Mouse (Mus musculus): Measurements from ENCODE around the gene Gm2075.
"Not testable (repeated sequence)": the region's sequence is repeated elsewhere in the genome, so short reads cannot be mapped to it uniquely, and the experiment has no call there.

Gm2075 gene

DNA sequence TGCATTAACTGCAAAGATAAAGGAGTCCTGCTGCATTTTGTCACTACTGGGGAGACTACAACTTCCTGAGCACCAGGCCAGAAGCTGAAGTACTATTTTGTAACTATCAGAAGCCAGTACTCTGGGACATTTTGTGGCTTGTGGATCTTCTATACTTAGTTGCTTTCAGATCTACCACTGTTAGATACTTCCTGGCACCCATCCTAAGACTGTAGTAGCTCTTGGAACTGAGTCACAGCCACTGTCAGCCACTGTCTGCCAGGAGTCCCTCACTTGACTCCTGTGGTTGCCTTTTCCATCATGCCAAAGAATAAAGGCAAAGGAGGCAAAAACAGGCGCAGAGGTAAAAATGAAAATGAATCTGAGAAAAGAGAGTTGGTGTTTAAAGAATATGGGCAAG is at the start of gene Gm2075:
Gene Gm2075, plus strand, starts transcription at position 301 of the 400 bp plus-strand sequence.
- DNase-seq, result not testable (repeated sequence)

DNA sequence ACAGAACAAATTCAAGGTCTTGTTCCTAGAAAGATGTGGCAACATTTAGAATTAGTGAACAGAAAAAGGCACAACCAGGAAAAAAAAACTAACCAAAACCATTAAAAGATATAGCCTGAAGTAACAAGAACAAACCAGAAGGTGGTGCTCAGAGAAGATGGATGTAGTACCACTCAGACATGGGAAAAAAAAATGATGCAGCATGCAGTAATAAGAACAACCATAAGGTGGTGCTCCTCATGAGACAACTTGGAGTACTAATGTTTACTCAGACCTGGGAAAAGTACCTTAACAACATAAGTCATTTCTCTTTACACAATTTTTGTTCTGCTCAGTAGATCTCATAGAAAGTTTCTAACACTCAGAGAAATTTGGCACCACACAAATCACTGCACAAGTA is 27.6 kb upstream of the Gm2075 start:
- not testable (repeated sequence) for DNase-seq

DNA sequence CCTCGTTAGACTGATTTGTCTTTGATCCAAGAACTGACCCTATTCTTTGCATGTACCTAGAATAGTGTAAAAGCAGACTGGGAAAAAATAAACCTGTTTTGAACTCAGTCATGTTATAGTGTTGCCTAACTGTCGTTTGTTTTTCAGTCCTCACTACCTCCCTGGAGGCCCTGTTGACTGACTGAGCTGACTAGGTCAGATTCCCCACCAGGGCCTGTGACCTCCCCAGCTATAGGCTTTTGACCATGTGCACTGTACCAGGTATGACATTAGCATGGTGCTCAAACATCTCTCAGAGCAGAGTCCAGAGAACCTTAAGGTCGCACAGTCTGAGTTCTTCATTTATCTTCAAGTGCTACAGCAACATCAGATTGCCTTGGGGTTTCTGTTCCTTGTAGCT is 7.5 kb upstream of the Gm2075 start:
- not testable (repeated sequence) for DNase-seq

DNA sequence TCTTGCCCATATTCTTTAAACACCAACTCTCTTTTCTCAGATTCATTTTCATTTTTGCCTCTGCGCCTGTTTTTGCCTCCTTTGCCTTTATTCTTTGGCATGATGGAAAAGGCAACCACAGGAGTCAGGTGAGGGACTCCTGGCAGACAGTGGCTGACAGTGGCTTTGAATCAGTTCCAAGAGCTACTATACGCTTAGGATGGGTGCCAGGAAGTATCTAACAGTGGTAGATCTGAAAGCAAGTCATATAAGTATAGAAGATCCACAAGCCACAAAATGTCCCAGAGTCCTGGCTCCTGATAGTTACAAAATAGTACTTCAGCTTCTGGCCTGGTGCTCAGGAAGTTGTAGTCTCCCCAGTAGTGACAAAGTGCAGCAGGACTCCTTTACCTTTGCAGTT is 7.0 kb downstream of the Gm2075 start, which contains the start of gene Gm6803:
Gene Gm6803, minus strand, starts transcription at position 101 of the 400 bp plus-strand sequence.
- DNase-seq, result not testable (repeated sequence)

DNA sequence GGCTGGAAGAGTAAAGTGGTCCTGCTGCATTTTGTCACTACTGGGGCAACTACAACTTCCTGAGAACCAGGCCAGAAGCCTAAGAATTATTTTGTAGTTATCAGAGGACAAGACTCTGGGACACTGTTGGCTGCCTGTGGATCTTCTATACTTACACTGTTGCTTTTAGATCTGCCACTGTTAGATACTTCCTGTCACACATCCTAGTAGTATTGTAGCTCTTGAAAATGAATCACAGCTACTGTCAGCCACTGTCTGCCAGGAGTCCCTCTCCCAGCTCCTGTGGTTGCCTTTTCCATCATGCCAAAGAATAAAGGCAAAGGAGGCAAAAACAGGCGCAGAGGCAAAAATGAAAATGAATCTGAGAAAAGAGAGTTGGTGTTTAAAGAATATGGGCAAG is 15.1 kb downstream of the Gm2075 start, which contains the start of gene Gm2056:
Gene Gm2056, plus strand, starts transcription at position 301 of the 400 bp plus-strand sequence.
- DNase-seq, result not testable (repeated sequence)

DNA sequence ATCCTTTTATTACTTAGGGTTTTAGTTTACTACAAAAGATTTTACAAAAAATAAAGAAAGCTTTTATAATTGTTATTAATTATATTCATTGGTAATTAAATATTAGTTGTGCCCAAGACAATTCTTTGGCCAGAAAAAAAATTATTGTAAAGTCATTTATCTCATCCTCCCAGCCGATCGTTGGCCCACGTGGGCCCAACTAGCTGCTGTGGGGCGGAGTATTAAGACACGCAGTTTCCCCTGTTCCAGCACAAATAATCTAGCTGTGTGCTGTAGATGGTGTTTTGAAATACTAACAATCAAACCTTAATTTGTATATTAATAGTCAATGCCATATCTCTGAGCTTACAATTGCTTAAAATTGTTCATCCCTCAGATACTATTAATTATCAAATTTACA is 20.6 kb downstream of the Gm2075 start:
- DNase-seq, result not testable (repeated sequence)

DNA sequence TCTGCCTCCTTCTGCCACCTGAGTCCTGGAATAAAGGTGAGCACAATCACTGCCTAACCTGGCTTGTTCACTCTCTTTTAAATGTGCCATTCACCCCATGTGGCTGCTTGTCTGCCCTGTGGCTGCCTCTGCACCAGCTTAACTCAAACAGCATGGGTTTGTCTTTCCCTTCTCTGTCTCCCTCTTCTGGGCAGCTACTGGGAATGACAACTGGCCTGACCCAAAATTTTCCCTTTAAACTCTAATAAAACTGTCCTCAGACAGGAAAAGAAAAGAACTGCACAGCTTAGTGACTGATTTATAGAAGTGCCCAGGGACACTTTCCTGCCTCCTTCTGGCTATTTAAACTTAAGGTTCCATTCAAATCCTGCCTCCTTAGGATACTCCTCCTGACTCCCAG is 27.4 kb downstream of the Gm2075 start:
- DNase-seq, result not testable (repeated sequence)

DNA sequence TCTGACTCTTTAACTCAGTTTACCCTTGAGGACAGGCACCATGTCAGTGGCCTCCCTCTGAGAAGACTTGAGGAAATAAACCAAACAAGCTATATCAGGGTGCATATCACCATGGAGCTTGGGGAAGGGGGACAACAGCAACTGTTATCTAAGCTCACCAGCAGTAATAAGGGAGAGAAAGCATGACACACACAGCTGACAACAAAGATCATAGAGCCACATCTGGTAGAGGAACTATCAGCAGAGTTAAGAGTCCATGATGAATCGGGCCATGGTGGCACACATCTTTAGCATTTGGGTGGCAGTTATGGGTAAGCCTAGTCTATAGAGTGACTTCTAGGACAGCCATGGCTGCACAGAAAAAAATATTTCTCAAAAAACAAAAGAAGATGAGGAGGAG is 28.1 kb downstream of the Gm2075 start:
- not testable (repeated sequence) for DNase-seq

DNA sequence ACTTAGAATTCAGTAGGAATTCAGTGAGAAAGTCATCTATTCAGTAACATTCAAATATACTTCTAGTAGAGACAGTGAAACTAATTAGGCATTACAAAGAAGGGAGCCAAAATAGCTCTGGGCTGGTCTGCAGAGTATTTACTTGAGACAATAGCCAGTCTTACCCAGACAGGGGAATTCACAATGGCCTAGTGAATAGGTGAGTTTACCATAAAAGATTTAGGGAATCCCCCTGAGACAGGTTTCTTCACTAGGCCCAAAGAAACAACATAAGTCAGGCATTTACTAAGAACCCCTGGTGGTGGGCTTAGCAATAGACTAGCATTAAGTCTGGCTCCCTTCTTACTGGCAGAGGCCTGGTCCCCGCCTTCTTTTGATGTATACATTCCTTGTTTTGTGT is 33.6 kb downstream of the Gm2075 start:
- not testable (repeated sequence) for DNase-seq
